Mouse (Mus musculus): ENCODE results near the gene Mapk9. TPM values are rescaled to one million over a fixed set of nuclear protein-coding genes. Genes with fewer than 3 reads are reported as not detected.

The Mapk9 gene
- total RNA-seq, 1 experiment from 2014 or later, result 59.2 TPM

DNA sequence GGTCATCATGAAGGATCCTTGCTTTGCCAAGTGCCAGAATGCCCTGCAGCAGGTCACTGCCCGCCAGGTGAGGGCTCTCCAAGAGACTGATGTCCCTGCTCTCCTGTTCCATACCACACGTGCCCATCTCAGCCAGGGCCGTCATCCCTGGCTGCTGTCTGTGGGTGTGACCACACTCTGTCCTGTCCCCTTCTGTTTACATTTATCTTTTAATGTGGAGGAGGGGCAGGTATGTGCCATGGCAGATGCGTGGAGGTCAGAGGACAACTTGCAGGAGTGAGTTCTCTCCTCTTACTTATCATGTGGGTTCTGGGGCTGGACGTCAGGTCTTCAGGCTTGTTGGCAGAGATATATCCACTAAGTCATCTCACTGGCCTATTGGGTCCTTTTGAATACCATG lies 13.6 kb upstream of the Mapk9 start:
- ATAC-seq (replicated peaks in 1 of 2; ENCODE audit: insufficient read depth in 1 of 2, low FRiP score in 2 of 2, low TSS enrichment in 1 of 2, low read depth in 1 of 2, poor library complexity in 2 of 2, severe bottlenecking in 2 of 2), result no peak

DNA sequence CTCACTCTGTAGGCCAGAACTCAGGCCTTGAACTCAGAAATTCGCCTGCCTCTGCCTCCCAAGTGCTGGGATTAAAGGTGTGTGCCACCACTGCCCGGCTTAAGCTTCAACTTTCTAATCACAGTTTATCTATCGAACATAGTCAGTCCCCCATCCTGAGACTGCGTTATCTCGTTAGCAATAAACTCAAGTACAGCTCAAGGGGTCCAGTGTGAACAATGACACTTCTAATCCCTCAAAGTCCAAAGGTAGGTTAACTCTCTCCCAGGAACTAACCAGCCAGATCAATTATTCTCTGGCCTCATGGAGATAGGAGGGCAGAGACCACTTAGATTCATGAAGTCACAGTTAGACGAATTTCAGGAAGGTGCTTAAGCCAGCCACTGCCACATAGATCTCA lies 12.3 kb upstream of the Mapk9 start:
- ATAC-seq (replicated peaks in 1 of 2; ENCODE audit: insufficient read depth in 1 of 2, low FRiP score in 2 of 2, low TSS enrichment in 1 of 2, low read depth in 1 of 2, poor library complexity in 2 of 2, severe bottlenecking in 2 of 2), result no peak

DNA sequence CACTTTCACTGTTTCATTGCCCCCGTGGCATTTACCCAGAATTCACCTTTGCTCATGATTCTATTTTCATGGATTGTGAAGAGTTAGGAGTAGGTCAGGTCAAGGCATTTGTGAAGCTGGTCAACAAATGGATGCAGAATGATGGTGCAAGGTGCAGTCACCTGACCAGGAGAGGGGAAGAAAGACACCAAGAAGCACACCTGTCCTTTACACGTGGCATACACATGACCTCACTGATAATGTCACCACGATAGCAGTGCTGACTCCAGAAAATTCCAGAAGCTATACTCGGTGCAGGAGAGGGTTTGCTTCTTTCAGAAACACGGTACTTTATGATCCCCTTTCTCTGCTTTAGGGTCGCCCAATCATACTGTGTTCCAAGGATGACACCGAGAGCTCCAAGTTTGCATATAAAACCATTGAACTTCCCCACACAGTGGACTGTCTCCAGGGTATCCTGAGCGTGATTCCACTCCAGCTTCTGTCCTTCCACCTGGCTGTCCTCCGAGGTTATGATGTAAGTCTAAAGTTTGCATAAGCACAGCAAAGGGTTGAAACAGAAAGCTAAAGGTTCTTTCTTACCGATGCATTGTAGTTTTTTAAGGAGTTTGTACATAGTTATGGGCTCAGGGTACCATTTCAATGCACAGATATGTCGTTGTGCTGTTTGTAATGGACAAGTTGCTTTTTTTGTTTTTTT lies 11.1 kb upstream of the Mapk9 start:
- ATAC-seq (replicated peaks in 1 of 2; ENCODE audit: insufficient read depth in 1 of 2, low FRiP score in 2 of 2, low TSS enrichment in 1 of 2, low read depth in 1 of 2, poor library complexity in 2 of 2, severe bottlenecking in 2 of 2), result no peak

DNA sequence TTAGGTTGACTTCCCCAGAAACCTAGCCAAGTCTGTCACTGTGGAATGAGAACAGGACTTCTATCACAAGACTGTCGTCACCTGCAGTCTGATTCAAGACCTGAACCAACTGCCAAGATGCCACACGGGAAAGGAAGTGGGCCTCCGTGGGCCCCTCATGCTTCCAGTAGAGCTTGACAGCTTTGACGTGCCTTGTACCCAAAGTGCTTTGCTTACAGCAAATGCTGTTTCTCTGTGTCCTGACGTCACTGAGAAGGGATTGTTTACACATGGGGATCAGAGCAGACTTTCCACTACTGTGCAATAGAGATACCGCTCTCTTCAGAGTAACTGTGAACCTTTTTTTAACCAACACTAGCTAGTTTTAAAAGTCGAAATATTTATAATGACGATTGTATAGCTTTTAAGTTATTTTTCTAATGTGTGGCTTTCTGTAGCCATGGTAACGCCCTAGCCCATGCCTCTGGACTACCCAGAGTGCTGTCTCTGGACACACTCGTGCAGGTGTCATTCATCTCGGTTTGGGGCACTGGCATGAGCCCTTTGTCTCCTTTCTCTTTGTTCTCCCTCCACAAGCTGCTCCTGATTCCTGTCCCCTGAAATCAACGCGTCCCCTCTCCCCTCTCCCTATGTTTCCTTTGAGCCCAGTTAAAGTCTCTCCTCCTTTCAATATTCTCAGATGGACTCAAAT lies 8.7 kb upstream of the Mapk9 start:
- peak; percentile 61 to 69 for ATAC-seq (replicated peaks in 1 of 2; ENCODE audit: insufficient read depth in 1 of 2, low FRiP score in 2 of 2, low TSS enrichment in 1 of 2, low read depth in 1 of 2, poor library complexity in 2 of 2, severe bottlenecking in 2 of 2)

DNA sequence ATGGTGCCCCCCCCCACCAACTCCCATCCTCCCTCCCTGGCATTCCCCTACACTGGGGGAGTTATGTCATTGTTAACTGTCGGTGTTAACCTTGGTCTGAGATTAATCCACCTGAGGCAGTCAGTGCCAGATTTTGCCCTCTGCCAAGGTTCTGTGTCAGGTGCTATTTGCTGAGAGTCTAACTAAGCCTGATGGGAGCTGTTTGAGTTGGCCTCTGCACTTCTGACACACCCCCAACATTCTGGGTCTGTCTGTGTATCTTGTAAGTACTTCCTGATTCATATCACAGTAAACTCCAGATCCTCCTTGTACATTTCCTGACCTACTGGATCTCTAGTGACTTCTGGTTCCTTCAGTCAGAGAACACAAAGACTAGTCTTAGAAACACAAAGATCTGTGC lies 5.9 kb upstream of the Mapk9 start:
- no peak for ATAC-seq (replicated peaks in 1 of 2; ENCODE audit: insufficient read depth in 1 of 2, low FRiP score in 2 of 2, low TSS enrichment in 1 of 2, low read depth in 1 of 2, poor library complexity in 2 of 2, severe bottlenecking in 2 of 2)

DNA sequence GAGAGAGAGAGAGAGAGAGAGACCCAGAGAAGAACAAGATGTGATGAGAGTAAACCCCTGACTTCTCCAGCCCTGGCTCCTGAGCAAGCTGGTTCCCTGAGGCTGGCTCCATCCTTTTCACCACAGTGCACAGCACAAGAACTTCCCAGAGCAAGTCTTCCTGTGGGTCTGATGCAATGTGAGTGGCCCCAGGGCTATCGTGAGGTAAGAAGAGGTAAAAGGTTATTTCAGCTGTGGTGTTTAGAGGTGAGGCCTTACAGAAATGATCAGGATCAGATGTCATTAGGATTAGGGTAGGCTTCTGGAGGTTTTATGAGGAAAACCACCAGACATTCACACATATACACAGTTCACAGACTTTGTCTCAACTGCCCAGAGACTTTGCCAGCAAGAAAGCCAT lies 4.7 kb upstream of the Mapk9 start:
- ATAC-seq (replicated peaks in 1 of 2; ENCODE audit: insufficient read depth in 1 of 2, low FRiP score in 2 of 2, low TSS enrichment in 1 of 2, low read depth in 1 of 2, poor library complexity in 2 of 2, severe bottlenecking in 2 of 2), result no peak

DNA sequence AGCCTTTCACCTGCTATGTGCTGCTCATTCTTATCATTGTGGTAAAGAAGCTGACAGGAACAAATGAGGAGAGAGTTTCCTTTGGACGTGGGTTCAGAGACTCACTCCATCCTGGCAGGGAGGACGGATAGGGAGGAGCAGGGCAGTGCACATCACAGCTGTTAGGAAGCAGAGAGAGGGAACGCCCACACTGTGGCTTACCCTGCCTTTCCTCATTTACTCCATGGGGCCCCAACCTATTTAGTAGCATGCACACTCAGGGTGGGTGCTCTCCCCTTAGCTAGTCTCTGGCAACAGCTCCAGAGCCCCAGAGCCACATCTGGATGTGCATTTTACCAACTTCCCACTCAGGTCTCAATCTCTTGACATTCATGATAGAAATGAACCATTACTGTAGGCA lies 3.8 kb upstream of the Mapk9 start:
- ATAC-seq (replicated peaks in 1 of 2; ENCODE audit: insufficient read depth in 1 of 2, low FRiP score in 2 of 2, low TSS enrichment in 1 of 2, low read depth in 1 of 2, poor library complexity in 2 of 2, severe bottlenecking in 2 of 2), result no peak

DNA sequence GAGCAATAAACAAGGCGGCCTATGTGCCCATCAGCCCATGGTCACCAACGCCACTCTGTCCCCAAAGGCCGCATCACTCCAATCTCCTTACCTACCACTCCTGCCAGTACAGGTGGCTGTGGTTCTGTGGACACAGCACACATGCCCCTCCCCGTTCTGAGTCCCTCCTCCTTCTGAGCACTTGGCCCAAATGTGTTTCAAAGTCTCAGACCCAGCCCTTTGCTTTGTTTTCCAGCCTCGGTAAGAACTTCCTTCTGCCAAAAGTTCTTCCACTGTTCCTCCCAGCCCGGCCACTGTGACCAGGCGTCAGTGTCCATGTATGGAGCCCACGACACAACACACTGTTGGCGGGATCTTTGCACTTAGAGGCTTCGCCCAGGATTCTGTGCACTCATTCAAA lies 2.2 kb upstream of the Mapk9 start:
- ATAC-seq (replicated peaks in 1 of 2; ENCODE audit: insufficient read depth in 1 of 2, low FRiP score in 2 of 2, low TSS enrichment in 1 of 2, low read depth in 1 of 2, poor library complexity in 2 of 2, severe bottlenecking in 2 of 2), result no peak

DNA sequence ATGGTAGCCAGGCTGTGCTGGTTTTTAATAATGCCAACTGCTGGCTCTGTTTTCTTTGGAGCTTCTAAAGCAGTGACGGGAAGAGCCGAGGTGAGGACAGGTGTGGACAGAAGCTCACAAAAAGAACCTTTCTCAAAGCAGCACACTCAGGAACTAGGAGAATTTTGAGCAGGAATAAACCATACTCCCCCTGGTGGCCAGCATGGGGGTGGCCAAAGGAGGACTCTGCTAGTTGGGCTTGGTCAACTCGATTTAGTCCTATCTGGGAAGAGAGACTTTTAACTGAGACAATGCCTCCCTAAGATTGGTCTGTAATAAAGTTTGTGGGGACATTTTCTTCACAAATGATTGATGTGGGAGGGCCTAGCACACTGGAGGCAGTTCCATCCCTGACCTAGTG lies 1.6 kb upstream of the Mapk9 start:
- 0 out of 4 replicates have a peak, but pooled peaks of 1 of the 2 experiments have one; percentile 19 for ATAC-seq (replicated peaks in 1 of 2; ENCODE audit: insufficient read depth in 1 of 2, low FRiP score in 2 of 2, low TSS enrichment in 1 of 2, low read depth in 1 of 2, poor library complexity in 2 of 2, severe bottlenecking in 2 of 2)

DNA sequence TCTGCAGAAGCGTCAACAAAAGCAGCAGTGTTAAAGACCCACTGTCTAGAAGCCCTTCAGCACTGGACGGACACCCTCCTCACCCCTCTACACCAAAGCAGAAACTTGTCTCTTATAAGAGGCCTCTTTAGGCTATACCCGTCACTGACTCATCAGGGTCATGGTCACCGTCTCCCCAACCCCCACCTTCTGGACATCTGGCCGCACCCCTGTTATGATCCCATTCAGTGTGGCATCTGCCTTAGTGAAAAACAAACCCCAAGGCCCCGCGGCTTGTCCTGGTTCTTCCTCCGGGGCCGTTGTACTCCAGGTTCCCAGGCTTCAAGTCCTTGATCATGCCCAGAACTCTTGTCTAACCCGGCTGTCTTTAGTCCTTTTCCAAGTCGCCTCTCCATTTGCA lies 593 bp upstream of the Mapk9 start:
- ATAC-seq (replicated peaks in 1 of 2; ENCODE audit: insufficient read depth in 1 of 2, low FRiP score in 2 of 2, low TSS enrichment in 1 of 2, low read depth in 1 of 2, poor library complexity in 2 of 2, severe bottlenecking in 2 of 2), result no peak

DNA sequence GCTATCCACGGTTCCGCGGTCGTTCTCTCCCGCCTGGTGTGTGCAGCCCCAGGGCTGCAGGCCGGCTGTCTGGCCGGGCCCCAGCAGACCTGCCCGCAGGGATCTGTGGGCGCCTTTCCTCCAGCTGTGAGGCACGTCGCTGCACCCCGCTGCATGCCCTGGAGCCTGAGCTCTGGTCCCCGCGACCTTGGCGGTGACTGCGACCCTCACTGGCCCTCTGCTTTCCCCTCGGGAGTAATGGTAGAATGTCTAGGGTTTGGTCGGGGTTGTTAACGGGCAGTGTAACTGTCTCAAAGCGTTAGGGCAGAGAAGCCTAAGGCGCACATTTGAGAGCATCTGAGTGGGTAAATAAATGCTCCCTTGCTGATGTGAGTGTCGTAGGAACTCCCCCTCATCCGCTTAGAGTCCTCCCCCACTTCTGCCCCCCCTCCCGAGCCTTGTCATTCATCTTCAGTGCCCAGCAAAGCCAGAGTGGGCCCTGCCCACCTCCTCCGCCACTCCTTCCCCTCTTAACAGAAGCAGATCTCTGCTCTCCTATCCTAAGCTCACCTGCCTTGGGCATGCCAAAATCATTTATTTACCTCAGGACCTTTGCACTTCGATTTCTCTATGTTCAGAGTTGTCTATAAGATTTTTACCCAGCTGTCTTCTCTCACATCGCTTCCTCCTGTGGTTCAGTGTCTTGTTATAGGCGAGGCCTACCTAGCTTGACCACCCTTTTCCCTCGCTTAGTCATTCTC lies 690 bp downstream of the Mapk9 start:
- ATAC-seq (replicated peaks in 1 of 2; ENCODE audit: insufficient read depth in 1 of 2, low FRiP score in 2 of 2, low TSS enrichment in 1 of 2, low read depth in 1 of 2, poor library complexity in 2 of 2, severe bottlenecking in 2 of 2), result no peak

DNA sequence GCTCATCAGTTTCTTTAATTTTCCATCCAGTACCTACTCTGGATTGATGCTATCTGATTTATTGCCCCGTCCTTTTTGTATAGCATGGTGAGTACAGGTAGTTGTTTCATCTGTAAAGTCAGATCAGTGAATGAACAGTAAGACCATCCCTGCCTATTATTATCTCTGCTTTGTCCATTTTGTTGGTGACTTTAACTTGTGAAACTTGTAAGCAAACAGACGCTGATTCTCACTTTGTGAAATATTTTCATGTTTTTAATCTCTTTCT lies 1.2 kb downstream of the Mapk9 start:
- no peak for ATAC-seq (replicated peaks in 1 of 2; ENCODE audit: insufficient read depth in 1 of 2, low FRiP score in 2 of 2, low TSS enrichment in 1 of 2, low read depth in 1 of 2, poor library complexity in 2 of 2, severe bottlenecking in 2 of 2)

DNA sequence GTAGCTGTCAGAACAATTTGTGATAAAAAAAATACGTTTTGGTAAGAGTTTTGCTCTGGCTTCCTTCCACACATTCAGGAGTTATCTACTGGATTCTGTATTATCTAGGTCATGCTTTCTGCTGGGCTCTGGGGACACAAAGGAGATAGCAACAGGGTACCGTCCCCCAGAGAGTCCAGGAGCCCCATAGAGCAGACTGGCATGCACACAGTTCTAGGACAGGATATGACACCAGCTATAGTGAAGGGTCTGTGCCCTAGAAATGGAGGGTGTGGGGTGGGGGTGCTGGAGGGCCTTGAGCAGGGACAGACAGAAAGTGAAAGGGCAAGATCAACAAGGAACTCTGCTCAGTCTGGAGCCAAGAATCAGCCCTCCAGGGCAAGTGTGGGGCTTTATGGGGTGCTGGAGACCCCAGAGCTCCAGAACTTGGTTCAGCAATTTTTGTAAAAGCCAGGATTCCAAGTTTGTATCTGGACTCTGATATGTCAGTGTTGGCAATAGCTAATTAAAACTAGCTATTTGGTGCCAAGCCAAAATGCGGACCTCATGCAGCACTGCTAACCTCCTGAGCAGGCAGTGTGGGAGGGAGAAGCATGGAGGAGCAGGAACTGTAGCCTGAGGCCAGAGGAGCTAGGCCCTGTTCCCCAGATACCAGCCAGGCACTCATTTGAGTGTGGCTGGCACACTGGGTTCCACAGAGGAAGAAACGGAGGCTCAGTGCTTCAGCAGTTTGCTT lies 1.7 kb downstream of the Mapk9 start:
- ATAC-seq (replicated peaks in 1 of 2; ENCODE audit: insufficient read depth in 1 of 2, low FRiP score in 2 of 2, low TSS enrichment in 1 of 2, low read depth in 1 of 2, poor library complexity in 2 of 2, severe bottlenecking in 2 of 2), result 0 out of 4 replicates have a peak, but pooled peaks of 1 of the 2 experiments have one; percentile 22

DNA sequence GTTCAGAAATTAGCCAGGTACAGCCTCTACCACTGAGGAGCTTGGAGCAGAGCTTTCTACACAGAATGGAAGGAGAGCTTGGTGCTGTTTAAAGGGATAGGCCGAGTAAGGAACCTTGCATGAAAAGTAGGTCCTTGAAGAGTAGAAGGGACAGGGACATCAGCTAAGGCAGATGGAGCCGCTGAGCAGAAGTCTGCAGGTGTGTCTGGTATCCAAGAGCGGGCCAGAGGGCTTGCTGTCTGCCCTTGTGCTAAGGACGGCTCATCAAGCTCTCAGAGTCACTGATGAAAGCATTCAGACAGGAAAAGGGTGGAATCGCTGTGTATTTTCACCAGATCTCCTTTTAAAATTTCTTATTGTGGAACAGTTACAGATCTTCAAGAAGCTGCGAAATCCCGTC lies 3.8 kb downstream of the Mapk9 start:
- no peak for ATAC-seq (replicated peaks in 1 of 2; ENCODE audit: insufficient read depth in 1 of 2, low FRiP score in 2 of 2, low TSS enrichment in 1 of 2, low read depth in 1 of 2, poor library complexity in 2 of 2, severe bottlenecking in 2 of 2)

DNA sequence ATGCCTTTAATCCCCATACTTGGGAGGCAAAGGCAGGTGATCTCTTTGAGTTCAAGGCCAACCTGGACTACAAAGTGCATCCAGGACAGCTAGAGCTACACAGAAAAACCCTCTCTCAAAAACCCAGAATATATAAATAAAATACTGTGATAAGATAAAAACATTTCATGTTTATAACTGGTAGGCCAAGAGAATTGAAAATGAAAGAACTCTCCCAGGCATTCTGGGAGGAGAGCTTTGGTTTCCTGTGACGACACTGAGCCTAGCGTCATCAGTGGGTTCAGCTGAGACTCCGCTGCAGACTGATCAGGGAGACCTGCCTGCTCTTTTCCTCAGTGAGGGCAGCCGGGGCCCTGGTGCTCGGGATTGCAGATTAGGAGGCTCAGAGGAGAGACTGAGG lies 8.6 kb downstream of the Mapk9 start:
- no peak for ATAC-seq (replicated peaks in 1 of 2; ENCODE audit: insufficient read depth in 1 of 2, low FRiP score in 2 of 2, low TSS enrichment in 1 of 2, low read depth in 1 of 2, poor library complexity in 2 of 2, severe bottlenecking in 2 of 2)

DNA sequence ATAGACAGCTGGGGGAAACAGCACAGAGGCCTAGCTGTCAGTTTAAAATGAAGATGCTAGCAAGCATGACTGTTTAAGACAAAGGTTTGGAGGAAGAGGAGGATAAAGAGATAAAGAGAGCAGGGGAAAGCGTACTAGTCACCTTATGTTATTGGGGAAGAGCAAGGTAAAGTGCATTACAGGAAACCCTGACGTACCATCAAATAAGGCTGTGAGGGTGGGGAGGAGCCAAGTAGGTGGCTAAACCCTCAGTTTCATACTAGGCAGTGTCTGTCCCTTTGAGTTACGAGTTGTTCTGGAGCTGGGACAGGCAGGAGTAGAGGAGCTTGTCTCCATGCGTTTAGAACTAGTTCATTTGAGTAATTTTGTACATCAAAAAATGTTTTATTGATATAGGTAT lies 14.6 kb downstream of the Mapk9 start:
- no peak for ATAC-seq (replicated peaks in 1 of 2; ENCODE audit: insufficient read depth in 1 of 2, low FRiP score in 2 of 2, low TSS enrichment in 1 of 2, low read depth in 1 of 2, poor library complexity in 2 of 2, severe bottlenecking in 2 of 2)

DNA sequence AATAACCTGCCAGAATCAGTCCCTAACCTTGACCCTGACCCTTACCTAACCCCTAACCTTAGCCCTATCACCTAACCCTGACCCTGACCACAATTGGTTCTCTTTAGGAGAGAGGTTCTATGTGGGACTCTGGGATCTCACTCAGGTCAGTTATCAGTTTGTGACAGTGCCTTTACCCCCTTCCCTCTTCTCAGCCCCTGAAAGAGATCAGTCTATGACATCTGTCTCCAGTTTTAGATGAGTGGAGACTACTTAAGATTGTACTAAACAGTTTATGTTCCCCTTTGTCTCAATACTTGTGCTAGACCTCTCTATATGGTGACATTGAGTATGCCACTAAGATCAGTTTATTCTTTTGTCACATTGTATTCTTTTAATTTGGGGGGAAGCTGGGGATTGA lies 17.4 kb downstream of the Mapk9 start:
- no peak for ATAC-seq (replicated peaks in 1 of 2; ENCODE audit: insufficient read depth in 1 of 2, low FRiP score in 2 of 2, low TSS enrichment in 1 of 2, low read depth in 1 of 2, poor library complexity in 2 of 2, severe bottlenecking in 2 of 2)

DNA sequence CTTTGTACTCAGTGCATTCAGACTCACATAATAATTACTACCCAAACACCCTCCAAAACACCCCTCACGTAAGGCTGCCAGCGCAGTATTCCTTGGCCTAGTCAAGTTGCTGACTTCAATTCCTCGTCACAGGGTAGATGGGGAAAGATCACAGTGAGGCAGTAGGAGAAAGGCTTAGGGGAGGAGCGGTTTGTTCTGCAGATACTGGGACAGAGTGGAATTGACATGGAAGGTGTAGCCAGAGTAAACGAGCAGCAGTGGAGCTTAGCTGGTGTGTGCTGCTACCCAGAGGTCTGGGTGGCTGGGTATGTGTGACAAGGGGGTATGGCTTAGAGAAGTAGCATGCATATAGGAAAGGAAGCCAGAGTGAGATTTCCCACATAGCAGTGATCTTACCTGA lies 20.8 kb downstream of the Mapk9 start:
- no peak for ATAC-seq (replicated peaks in 1 of 2; ENCODE audit: insufficient read depth in 1 of 2, low FRiP score in 2 of 2, low TSS enrichment in 1 of 2, low read depth in 1 of 2, poor library complexity in 2 of 2, severe bottlenecking in 2 of 2)

Measured in hematopoietic stem cell, adult 5-6 weeks (primary cell).